Comparison of ENCODE assay signal across 15 mouse cellular contexts in genomic region chr5:130613657-130614056, GRCm38 (mm10).
DNase-seq lines count a peak whose midpoint lies in the region; ATAC-seq and TF ChIP-seq lines count a peak whose summit lies in the region.
"Had no signal": no experiment of that assay in that cellular context is flagged by ENCODE, and none has a peak within 500 bp of the region (broad histone marks: within the 10 kb centered on the region; RNA-seq: fewer than 3 reads in every experiment).

No protein-coding gene starts in this region.

- no peaks in the 10 kb centered on the region for H3K36me3 ChIP-seq in heart, embryonic 10.5 days
- no peaks in the 10 kb centered on the region for H3K36me3 ChIP-seq in heart, embryonic 11.5 days (ENCODE audit: control insufficient read depth, insufficient read depth, low read length)
- H3K36me3 ChIP-seq in limb, embryonic 14.5 days (ENCODE audit: control insufficient read depth, insufficient read depth, low read length), result no peaks in the 10 kb centered on the region
- no peaks in the 10 kb centered on the region for H3K36me3 ChIP-seq in forebrain, embryonic 10.5 days (replicated peaks)
- H3K36me3 ChIP-seq: heart, embryonic 12.5 days; hindbrain, embryonic 10.5 days had no signal

- no peak for TF ChIP-seq POLR2A in bone marrow macrophage, adult 2 months (IDR thresholded peaks at IDR 0.05; ENCODE audit: borderline replicate concordance, low read depth, low read length)
- no peak for TF ChIP-seq POLR2A in limb, embryonic 14.5 days (IDR thresholded peaks at IDR 0.05; ENCODE audit: borderline replicate concordance, extremely low read depth, insufficient read depth, insufficient read length)

- ATAC-seq in heart, embryonic 11.5 days (replicated peaks; ENCODE audit: insufficient number of reproducible peaks, low FRiP score, low TSS enrichment), result no peak
- no peak for ATAC-seq in limb, embryonic 14.5 days (ENCODE audit: low FRiP score, low read depth)
- ATAC-seq: activated CD4-positive, CD25-positive, alpha-beta regulatory T cell, adult 4 months; forebrain, embryonic 16.5 days; Patski had no signal

- no peak overlapping the region for H3K27ac ChIP-seq in heart, embryonic 10.5 days
- no peak overlapping the region for H3K27ac ChIP-seq in heart, embryonic 11.5 days (ENCODE audit: low read depth, low read length)
- peak overlapping the region; percentile 71 for H3K27ac ChIP-seq in bone marrow macrophage, adult 2 months (ENCODE audit: insufficient read depth, low read depth, low read length)
- peak overlapping the region; percentile 29; the same call in 1 of the 2 replicates for H3K27ac ChIP-seq in limb, embryonic 14.5 days (replicated peaks; ENCODE audit: low read depth, low read length)
- no peak overlapping the region for H3K27ac ChIP-seq in forebrain, embryonic 10.5 days
- H3K27ac ChIP-seq: hindbrain, embryonic 10.5 days; hindbrain, embryonic 14.5 days had no signal

- H3K9ac ChIP-seq in heart, embryonic 11.5 days (ENCODE audit: low read depth, low read length), result no peak overlapping the region
- H3K9ac ChIP-seq in limb, embryonic 14.5 days (ENCODE audit: low read depth, low read length, severe bottlenecking), result no peak overlapping the region
- H3K9ac ChIP-seq: heart, embryonic 12.5 days; hindbrain, embryonic 14.5 days had no signal

- peak; percentile 64 for DNase-seq in heart, embryonic 10.5 days (ENCODE audit: low spot score)
- no peak for DNase-seq in limb, embryonic 14.5 days (ENCODE audit: low spot score)
- DNase-seq in forebrain, embryonic 10.5 days (ENCODE audit: extremely low spot score, low spot score), result no peak
- no peak for DNase-seq in thymus, postnatal 4 days
- DNase-seq in liver, result no peak
- DNase-seq: adrenal gland, postnatal 14 days; gastrocnemius, postnatal 10 days had no signal

- no peak overlapping the region for H3K4me2 ChIP-seq in heart, embryonic 11.5 days
- H3K4me2 ChIP-seq in limb, embryonic 14.5 days (replicated peaks; ENCODE audit: low read depth, low read length, severe bottlenecking), result no peak overlapping the region
- H3K4me2 ChIP-seq: heart, embryonic 12.5 days; hindbrain, embryonic 14.5 days had no signal

- H3K9me3 ChIP-seq in heart, embryonic 10.5 days, result no peaks in the 10 kb centered on the region
- no peaks in the 10 kb centered on the region for H3K9me3 ChIP-seq in heart, embryonic 11.5 days (replicated peaks; ENCODE audit: control insufficient read depth, low read length)
- H3K9me3 ChIP-seq in limb, embryonic 14.5 days (ENCODE audit: control insufficient read depth, low read length), result no peaks in the 10 kb centered on the region
- H3K9me3 ChIP-seq in forebrain, embryonic 10.5 days, result no peaks in the 10 kb centered on the region
- H3K9me3 ChIP-seq: hindbrain, embryonic 10.5 days had no signal

- WGBS in heart, embryonic 10.5 days, result 76% methylated on average over 3 of the region's 3 CpGs
- WGBS in heart, embryonic 11.5 days (ENCODE audit: insufficient replicate concordance), result 67% methylated on average over 3 of the region's 3 CpGs
- WGBS in limb, embryonic 14.5 days, result 79% methylated on average over 3 of the region's 3 CpGs
- WGBS in forebrain, embryonic 10.5 days, result 81% methylated on average over 3 of the region's 3 CpGs

- TF ChIP-seq CTCF in bone marrow macrophage, adult 2 months (IDR thresholded peaks at IDR 0.05; ENCODE audit: low read depth, low read length), result no peak

- no peaks in the 10 kb centered on the region for H3K4me1 ChIP-seq in heart, embryonic 10.5 days
- no peaks in the 10 kb centered on the region for H3K4me1 ChIP-seq in heart, embryonic 11.5 days (ENCODE audit: control insufficient read depth, insufficient read depth, low read length)
- H3K4me1 ChIP-seq in bone marrow macrophage, adult 2 months (ENCODE audit: control insufficient read depth, insufficient read depth, low read length), result 0 out of 2 replicates have a peak, but pooled peaks cover 4% of the 10 kb centered on the region
- H3K4me1 ChIP-seq in limb, embryonic 14.5 days (ENCODE audit: control insufficient read depth, insufficient read depth, low read length), result peaks cover 9% of the 10 kb centered on the region; the same call in 1 of the 2 replicates
- peaks cover 6% of the 10 kb centered on the region for H3K4me1 ChIP-seq in forebrain, embryonic 10.5 days
- H3K4me1 ChIP-seq: heart, embryonic 12.5 days had no signal

- no peak overlapping the region for H3K4me3 ChIP-seq in heart, embryonic 10.5 days
- H3K4me3 ChIP-seq in heart, embryonic 11.5 days (ENCODE audit: low read depth, low read length), result no peak overlapping the region
- no peak overlapping the region for H3K4me3 ChIP-seq in bone marrow macrophage, adult 2 months (ENCODE audit: insufficient read depth, low read length)
- no peak overlapping the region for H3K4me3 ChIP-seq in limb, embryonic 14.5 days (replicated peaks; ENCODE audit: low read length)
- H3K4me3 ChIP-seq in forebrain, embryonic 10.5 days, result no peak overlapping the region
- H3K4me3 ChIP-seq: heart, embryonic 12.5 days; hindbrain, embryonic 10.5 days had no signal

- no peaks in the 10 kb centered on the region for H3K27me3 ChIP-seq in heart, embryonic 10.5 days (ENCODE audit: insufficient read depth, poor library complexity, severe bottlenecking)
- H3K27me3 ChIP-seq in heart, embryonic 11.5 days (ENCODE audit: control insufficient read depth, insufficient read depth, low read length), result no peaks in the 10 kb centered on the region
- H3K27me3 ChIP-seq in limb, embryonic 14.5 days (ENCODE audit: control insufficient read depth, insufficient read depth, low read length), result no peaks in the 10 kb centered on the region
- H3K27me3 ChIP-seq in forebrain, embryonic 10.5 days (ENCODE audit: poor library complexity, severe bottlenecking), result no peaks in the 10 kb centered on the region
- H3K27me3 ChIP-seq: heart, embryonic 12.5 days; Patski had no signal

Comparison
In these comparisons a context has a peak if more than half of its experiments do, and no peak if none do; other contexts are left out.
1. H3K27ac ChIP-seq: peak in bone marrow macrophage, adult 2 months (single experiment) and limb, embryonic 14.5 days (single experiment); none in heart, embryonic 10.5 days (single experiment), heart, embryonic 11.5 days (single experiment) and forebrain, embryonic 10.5 days (single experiment).